In the genomic region with DNA sequence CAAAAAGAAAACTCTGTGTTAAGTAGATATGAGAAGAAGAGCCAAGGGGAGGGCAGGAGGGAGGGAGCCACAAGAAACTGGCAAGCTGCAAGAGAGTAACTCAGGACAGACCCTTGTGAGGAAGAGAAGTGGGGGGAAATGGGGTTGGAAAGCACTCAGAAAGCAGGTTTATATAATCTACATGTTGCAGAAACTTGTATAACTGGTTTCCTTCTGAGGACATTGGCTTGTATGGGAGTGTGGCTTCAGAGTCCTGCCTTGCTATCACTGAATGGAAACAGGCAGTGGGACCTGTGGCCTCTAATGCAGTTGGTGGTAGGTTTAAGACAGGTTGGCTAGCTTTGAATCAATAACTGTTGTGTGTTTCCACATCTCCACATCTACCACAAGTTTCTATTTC, we compare ENCODE assay signal across 16 mouse cellular contexts. TPM values are rescaled to one million over a fixed set of nuclear protein-coding genes. Genes with fewer than 3 reads are reported as not detected.
"Had no signal": no experiment of that assay in that cellular context is flagged by ENCODE, and none has a peak within 500 bp of the region (broad histone marks: within the 10 kb centered on the region; RNA-seq: fewer than 3 reads in every experiment).

No protein-coding gene starts in this region.

RNA-seq across cellular contexts. Expression of gene Bcl2a1c, which starts 1.6 kb away (rescaled TPM):
- polyA plus RNA-seq: liver, embryonic 11.5 days; liver, embryonic 13.5 days; liver, embryonic 15.5 days; liver, postnatal 0 days; midbrain, embryonic 11.5 days; midbrain, embryonic 13.5 days; midbrain, embryonic 15.5 days; midbrain, postnatal 0 days; neural tube, embryonic 12.5 days; neural tube, embryonic 14.5 days; spleen, adult 2 months; stomach, embryonic 15.5 days; stomach, postnatal 0 days; testis, adult 2 months; thymus, adult 2 months; urinary bladder, adult 2 months had no signal
